Mouse (Mus musculus) kidney, postnatal 0 days (tissue): ENCODE measurements at regions not wholly inside any gene's neighbourhood (a gene's known extent, or its start where the extent isn't known, plus 50 kb on each side); places are given as distances from the start of the nearest gene placed in this dataset.

ENCODE experiments used
- ATAC-seq: fragments of 200-750 bp; cut with Nextera tagmentation; replicated peaks from 2 replicates; pipeline ENCODE4 v1.8.0; 2017; ENCODE audit warnings: low read depth, moderate number of reproducible peaks, moderate TSS enrichment, moderate library complexity; ENCODE audit not compliant: low FRiP score
- DNase-seq: peaks from one replicate; pipeline ENCODE4 v3.0.0-alpha.2; 2016; ENCODE audit warnings: low spot score
- H3K27ac ChIP-seq: fragments of 300-500 bp; sonication (generic); 2 replicates; pipeline ENCODE4 v1.5.1; 2014; ENCODE audit warnings: mild to moderate bottlenecking
- H3K27me3 ChIP-seq: fragments of 300-500 bp; sonication (generic); 2 replicates; pipeline ENCODE4 v1.6.1; 2014; ENCODE audit warnings: low read length, mixed read lengths; ENCODE audit not compliant: insufficient read depth
- H3K36me3 ChIP-seq: fragments of 300-500 bp; sonication (generic); 2 replicates; pipeline ENCODE4 v1.6.1; 2014; ENCODE audit warnings: low read length, mixed read lengths; ENCODE audit not compliant: insufficient read depth
- H3K4me1 ChIP-seq: fragments of 300-500 bp; sonication (generic); replicated peaks from 2 replicates; pipeline ENCODE4 v1.6.1; 2014; ENCODE audit warnings: antibody characterized with exemption, low read length, mixed read lengths; ENCODE audit not compliant: insufficient read depth
- H3K4me2 ChIP-seq: fragments of 300-500 bp; sonication (generic); 2 replicates; pipeline ENCODE4 v1.6.1; 2014; ENCODE audit warnings: mild to moderate bottlenecking, low read length, moderate library complexity, mixed read lengths
- H3K4me3 ChIP-seq: fragments of 300-500 bp; sonication (generic); replicated peaks from 2 replicates; pipeline ENCODE4 v1.5.1; 2014; ENCODE audit warnings: low read depth, low read length
- H3K9ac ChIP-seq: fragments of 300-500 bp; sonication (generic); 2 replicates; pipeline ENCODE4 v1.6.1; 2014; ENCODE audit warnings: low read depth, low read length
- H3K9me3 ChIP-seq: fragments of 300-500 bp; sonication (generic); replicated peaks from 2 replicates; pipeline ENCODE4 v1.6.1; 2016; ENCODE audit warnings: low read length, inconsistent platforms, mixed read lengths
- CTCF ChIP-seq: IDR thresholded peaks from 2 replicates; pipeline ENCODE4 v1.5.1; 2016; ENCODE audit warnings: antibody characterized with exemption, low read depth, mild to moderate bottlenecking, moderate library complexity
- WGBS: fragments of 180-500 bp; shearing (Covaris S2); extraction: QIAGEN DNeasy Blood & Tissue Kit; methylation state at CpG from one replicate; pipeline ENCODE4 v1.1.7; 2014; 5-methylcytosine and 5-hydroxymethylcytosine counted together

DNA sequence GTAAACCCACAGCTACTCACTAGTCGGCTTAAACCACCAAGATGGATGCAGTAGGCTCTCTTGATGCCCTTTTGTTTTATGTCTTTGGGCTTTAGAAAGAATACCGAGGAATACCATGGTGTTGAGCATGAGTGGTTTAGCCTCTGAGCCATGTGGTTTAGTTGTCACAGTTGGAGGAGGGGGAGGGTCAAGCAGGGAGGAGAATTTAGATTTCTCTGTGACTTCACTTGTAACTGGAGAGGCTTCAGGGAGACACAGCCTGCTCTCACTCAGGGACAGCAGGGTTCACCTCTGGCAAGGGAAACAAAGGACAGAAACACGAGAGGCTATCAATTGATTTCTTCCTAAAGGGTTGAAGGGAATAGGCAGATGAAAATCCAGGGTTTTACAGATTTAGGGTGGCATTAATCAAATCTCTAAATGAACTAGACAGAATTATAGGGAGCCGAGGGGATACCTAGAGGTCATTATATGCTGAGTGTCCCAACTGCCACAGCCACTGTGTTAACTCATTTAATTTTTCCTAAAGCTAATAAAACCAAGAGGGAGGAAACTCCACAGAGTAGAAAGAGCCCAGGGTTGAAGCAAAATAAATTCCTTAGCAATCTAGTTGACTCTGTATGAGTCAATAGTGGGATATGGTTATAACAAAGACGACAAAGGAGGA lies 2113.7 kb upstream of the 5930422O12Rik start:
- ATAC-seq: peak; percentile 74
- H3K4me1 ChIP-seq: no peaks in the 10 kb centered on the region

DNA sequence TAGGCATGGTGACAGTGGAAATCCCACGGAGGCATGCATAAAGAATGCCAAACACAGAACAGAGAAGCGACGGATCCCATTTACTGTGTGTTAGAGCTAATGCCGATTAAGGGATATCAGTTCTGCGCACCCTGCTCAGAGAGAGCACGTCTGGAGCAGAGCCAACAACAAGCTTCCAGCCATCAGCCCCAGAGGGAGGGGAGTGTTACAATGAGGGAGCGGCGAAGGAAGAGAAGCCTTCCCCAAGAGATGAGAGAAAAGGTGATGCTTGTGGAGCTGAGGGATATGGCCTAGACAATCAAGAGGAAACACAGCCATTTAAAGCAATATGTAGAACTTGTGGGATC lies 2113.2 kb upstream of the 5930422O12Rik start:
- H3K4me1 ChIP-seq: no peaks in the 10 kb centered on the region
- no peak overlapping the region for H3K27ac ChIP-seq
- DNase-seq (peak; percentile 25), ATAC-seq (no peak)
- no peak overlapping the region for H3K9ac ChIP-seq
- no peak overlapping the region for H3K4me2 ChIP-seq
- H3K9me3 ChIP-seq: no peaks in the 10 kb centered on the region
- no peaks in the 10 kb centered on the region for H3K36me3 ChIP-seq
- no peak for TF ChIP-seq CTCF
- no peaks in the 10 kb centered on the region for H3K27me3 ChIP-seq
- H3K4me3 ChIP-seq: no peak overlapping the region
- WGBS: 35% methylated on average over 8 of the region's 8 CpGs

More for the DNA sequence above, 2113.7 kb upstream of the 5930422O12Rik start:
- no peak overlapping the region for H3K4me3 ChIP-seq
- H3K9me3 ChIP-seq: no peaks in the 10 kb centered on the region
- WGBS: 20% methylated on average over 5 of the region's 5 CpGs
- peak; percentile 59 for DNase-seq
- no peaks in the 10 kb centered on the region for H3K27me3 ChIP-seq
- no peaks in the 10 kb centered on the region for H3K36me3 ChIP-seq
- no peak for TF ChIP-seq CTCF
- no peak overlapping the region for H3K27ac ChIP-seq
- H3K4me2 ChIP-seq: no peak overlapping the region
- no peak overlapping the region for H3K9ac ChIP-seq

DNA sequence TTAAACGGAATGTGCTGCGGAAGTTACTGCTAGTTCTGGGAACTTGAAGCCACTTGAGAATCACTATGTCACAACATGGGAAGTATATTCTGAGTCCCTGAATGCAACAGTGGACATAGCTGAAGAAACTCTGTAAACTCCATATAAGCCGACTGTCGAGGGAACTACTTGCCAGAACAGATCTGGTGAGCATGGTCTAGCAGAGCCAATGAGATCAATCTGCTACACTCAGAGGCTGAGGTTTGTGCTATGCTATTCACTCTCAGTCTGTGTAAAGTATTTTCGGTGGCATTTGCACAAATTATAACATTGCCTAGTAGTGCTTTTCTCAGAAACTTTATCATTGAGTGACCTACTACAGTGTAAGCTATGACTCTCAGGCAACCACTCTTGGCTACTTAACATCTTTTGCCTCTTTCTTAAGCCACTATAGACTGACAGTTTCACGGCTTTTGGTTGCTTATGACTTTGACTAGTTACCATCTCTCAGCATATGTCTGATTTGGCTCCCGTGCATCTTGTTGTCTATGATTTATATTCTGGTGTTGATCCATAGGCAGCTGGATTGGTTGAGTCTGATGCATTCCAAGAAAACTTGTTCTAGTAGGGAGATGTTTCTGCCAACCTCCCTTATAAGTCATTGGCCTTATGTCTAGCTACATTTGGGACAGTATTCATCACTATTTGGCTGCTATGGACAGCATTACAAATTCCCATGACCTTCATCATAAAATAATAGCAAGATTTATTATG lies 2094.8 kb upstream of the 5930422O12Rik start:
- WGBS: 85% methylated on average over 7 of the region's 7 CpGs
- no peaks in the 10 kb centered on the region for H3K36me3 ChIP-seq

DNA sequence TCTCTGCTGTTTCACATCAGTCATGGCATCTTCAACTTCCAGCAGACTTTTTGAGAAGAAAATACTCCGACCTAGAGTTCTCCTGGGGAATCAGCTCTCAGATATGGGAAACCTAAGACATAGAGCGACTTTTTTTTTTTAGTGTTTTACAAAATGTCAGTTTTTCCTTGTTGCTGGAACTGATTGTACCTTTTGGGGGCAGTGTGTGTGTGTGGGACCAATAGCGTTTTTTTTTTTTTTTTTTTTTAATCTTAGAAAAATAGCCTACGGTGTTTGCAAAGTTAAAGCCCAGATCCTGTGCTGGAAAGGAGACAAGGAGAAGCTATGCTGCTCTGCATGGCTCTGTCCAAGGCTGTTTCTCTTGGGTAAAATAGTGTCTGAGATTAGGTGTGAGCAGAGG lies 2080.0 kb upstream of the 5930422O12Rik start:
- DNase-seq: no peak
- no peaks in the 10 kb centered on the region for H3K36me3 ChIP-seq
- H3K4me1 ChIP-seq: no peaks in the 10 kb centered on the region
- no peak for TF ChIP-seq CTCF
- H3K4me3 ChIP-seq: no peak overlapping the region
- ATAC-seq: no peak
- H3K27me3 ChIP-seq: no peaks in the 10 kb centered on the region
- no peak overlapping the region for H3K9ac ChIP-seq
- 68% methylated on average over 4 of the region's 4 CpGs for WGBS
- no peak overlapping the region for H3K27ac ChIP-seq
- H3K4me2 ChIP-seq: no peak overlapping the region
- no peaks in the 10 kb centered on the region for H3K9me3 ChIP-seq

More for the DNA sequence above, 2094.8 kb upstream of the 5930422O12Rik start:
- H3K4me2 ChIP-seq: no peak overlapping the region
- H3K9me3 ChIP-seq: no peaks in the 10 kb centered on the region
- DNase-seq (peak; percentile 2), ATAC-seq (no peak)
- no peak overlapping the region for H3K27ac ChIP-seq
- no peak for TF ChIP-seq CTCF
- H3K27me3 ChIP-seq: no peaks in the 10 kb centered on the region
- no peaks in the 10 kb centered on the region for H3K4me1 ChIP-seq
- no peak overlapping the region for H3K4me3 ChIP-seq
- H3K9ac ChIP-seq: no peak overlapping the region

DNA sequence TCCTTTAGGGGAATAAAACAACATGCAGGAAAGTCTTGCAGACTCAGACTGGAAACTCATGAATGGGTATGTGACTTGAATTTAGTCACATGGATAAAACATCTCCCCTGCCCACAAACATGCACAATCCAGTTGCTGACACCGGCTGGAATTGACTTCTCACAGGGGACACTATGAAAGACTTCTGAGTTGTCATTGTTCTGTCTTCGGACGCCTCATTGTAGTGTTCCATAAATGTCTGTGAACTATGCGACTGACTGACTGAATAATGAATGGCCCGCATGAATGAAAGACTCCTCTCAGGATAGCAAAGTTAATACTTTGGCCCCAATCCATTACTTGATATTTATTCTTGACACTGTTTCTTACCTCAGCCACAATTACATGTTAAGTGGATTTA lies 2058.9 kb upstream of the 5930422O12Rik start:
- Histone ChIP-seq H3K9me3 (no peaks in the 10 kb centered on the region), H3K4me1 (no peaks in the 10 kb centered on the region), H3K27ac (no peak overlapping the region), H3K36me3 (no peaks in the 10 kb centered on the region), H3K4me3 (no peak overlapping the region), H3K9ac (no peak overlapping the region), H3K4me2 (no peak overlapping the region), H3K27me3 (no peaks in the 10 kb centered on the region)
- DNase-seq (no peak), ATAC-seq (no peak)
- TF ChIP-seq CTCF: no peak
- 85% methylated on average over 5 of the region's 5 CpGs for WGBS

DNA sequence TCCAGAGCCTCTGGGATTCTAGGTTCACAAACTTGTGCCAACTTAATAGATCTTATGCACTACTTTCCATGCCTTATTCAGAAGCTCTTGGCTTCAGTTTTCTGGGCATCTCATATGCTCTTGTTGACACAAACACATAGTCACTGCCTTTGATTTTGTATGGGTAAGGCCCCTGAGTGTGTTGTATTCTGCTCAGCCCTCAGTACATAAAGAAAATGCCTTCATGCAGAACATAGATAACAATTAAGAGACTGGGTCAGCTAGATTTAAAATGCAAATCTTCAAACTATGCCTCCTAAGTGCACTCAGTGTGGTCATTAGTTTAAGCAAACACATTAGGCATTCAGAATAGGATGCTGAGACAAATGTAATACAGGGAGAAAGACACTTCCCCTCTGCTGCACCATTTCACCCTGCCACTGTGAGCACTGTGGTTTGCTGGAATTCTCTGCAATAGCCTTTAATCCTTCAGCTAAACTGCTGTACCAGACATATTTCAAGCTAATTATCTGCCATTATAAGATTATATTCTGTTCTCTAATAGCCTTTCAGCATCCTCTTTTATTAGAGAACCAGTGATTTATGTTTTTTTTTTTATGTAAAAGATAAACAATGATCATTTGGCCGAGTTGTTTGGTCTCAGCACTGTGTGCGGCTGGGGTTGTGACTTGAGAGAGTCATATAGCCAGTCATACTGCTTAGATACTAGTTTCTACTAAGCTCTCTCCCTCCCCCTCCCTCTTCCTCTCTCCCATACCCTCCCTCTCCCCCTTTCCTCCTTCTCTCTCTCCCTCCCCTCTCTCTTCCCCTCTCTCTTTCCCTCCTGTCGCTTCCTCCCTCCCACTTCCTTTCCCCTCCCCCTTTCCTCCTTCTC lies 2058.1 kb upstream of the 5930422O12Rik start:
- H3K4me3 ChIP-seq: no peak overlapping the region
- 26% methylated on average over 3 of the region's 3 CpGs for WGBS
- H3K27ac ChIP-seq: no peak overlapping the region
- DNase-seq (peak; percentile 60), ATAC-seq (no peak; the same call in 1 of the 2 replicates)
- H3K4me2 ChIP-seq: no peak overlapping the region
- H3K27me3 ChIP-seq: no peaks in the 10 kb centered on the region
- H3K9ac ChIP-seq: no peak overlapping the region
- no peaks in the 10 kb centered on the region for H3K4me1 ChIP-seq
- no peak for TF ChIP-seq CTCF
- H3K9me3 ChIP-seq: no peaks in the 10 kb centered on the region
- no peaks in the 10 kb centered on the region for H3K36me3 ChIP-seq
